Mouse (Mus musculus) kidney, adult 2 months (tissue): ENCODE measurements around the gene Ifngr2.

Experiments
- CTCF ChIP-seq: fragments of 200-500 bp; conservative IDR thresholded peaks from 2 replicates; pipeline ENCODE4 v1.5.1; 2011; ENCODE audit warnings: low read depth, mild to moderate bottlenecking, control low read depth, low read length, moderate library complexity, mixed read lengths; ENCODE audit not compliant: insufficient read depth, insufficient read length
- POLR2A ChIP-seq: fragments of 200-500 bp; IDR thresholded peaks from one replicate; pipeline ENCODE4 v1.6.1; 2011; ENCODE audit warnings: low read depth, low read length, control low read depth

GRCm38 (mm10) chr16:91557693-91558092, 10.8 kb downstream of the Ifngr2 start:
- no peak for TF ChIP-seq CTCF
- no peak for TF ChIP-seq POLR2A
